Mouse (Mus musculus): ENCODE measurements at regions not wholly inside any gene's neighbourhood (a gene's known extent, or its start where the extent isn't known, plus 50 kb on each side); places are given as distances from the start of the nearest gene placed in this dataset.

- Histone ChIP-seq H3K27me3 (ENCODE audit: control insufficient read depth in 1 of 2, insufficient read depth in 2 of 2, low read length in 2 of 2) (no peaks in the 10 kb centered on the region), H3K4me1 (ENCODE audit: control insufficient read depth in 1 of 2, insufficient read depth in 2 of 2, low read length in 2 of 2) (no peaks in the 10 kb centered on the region), H3K9me3 (replicated peaks; ENCODE audit: insufficient read depth, low read length) (no peaks in the 10 kb centered on the region), H3K4me3 (ENCODE audit: control insufficient read depth in 1 of 2, insufficient read depth in 1 of 2, low read depth in 2 of 2, low read length in 2 of 2) (no peak overlapping the region), H3K9ac (ENCODE audit: control insufficient read depth, low read depth, low read length, poor library complexity, severe bottlenecking) (no peak overlapping the region), H3K36me3 (ENCODE audit: control insufficient read depth in 1 of 2, insufficient read depth in 2 of 2, low read length in 2 of 2) (no peaks in the 10 kb centered on the region), H3K27ac (ENCODE audit: control insufficient read depth, low read depth, low read length) (no peak overlapping the region), H3K79me2 (ENCODE audit: control insufficient read depth, insufficient read depth, low read length, poor library complexity) (no peaks in the 10 kb centered on the region)
- no peak for TF ChIP-seq NRF1 (IDR thresholded peaks at IDR 0.05; ENCODE audit: insufficient read depth, low read depth, low read length, poor library complexity, severe bottlenecking)
- TF ChIP-seq RCOR1 (IDR thresholded peaks at IDR 0.05; ENCODE audit: low read depth, low read length), result no peak
- no peak for TF ChIP-seq JUND (IDR thresholded peaks at IDR 0.05; ENCODE audit: low read depth, low read length)
- TF ChIP-seq SIN3A (IDR thresholded peaks at IDR 0.05; ENCODE audit: low read length), result no peak
- no peak for TF ChIP-seq MXI1 (IDR thresholded peaks at IDR 0.05; ENCODE audit: low read depth, low read length)
- TF ChIP-seq GATA1 (IDR thresholded peaks at IDR 0.05; ENCODE audit: low read depth, low read length), result no peak
- no peak for TF ChIP-seq TBP (IDR thresholded peaks at IDR 0.05; ENCODE audit: low read depth, low read length)
- TF ChIP-seq CHD1 (IDR thresholded peaks at IDR 0.05; ENCODE audit: low read depth, low read length), result no peak
- TF ChIP-seq TCF12 (IDR thresholded peaks at IDR 0.05; ENCODE audit: low read depth, low read length), result no peak
- TF ChIP-seq CTCF (IDR thresholded peaks at IDR 0.05 in 2 of 3, conservative IDR thresholded peaks at IDR 0.05 in 1 of 3; ENCODE audit: control insufficient read depth in 1 of 3, insufficient read depth in 1 of 3, low read depth in 2 of 3, low read length in 3 of 3, poor library complexity in 1 of 3, severe bottlenecking in 1 of 3), result no peak
- TF ChIP-seq UBTF (IDR thresholded peaks at IDR 0.05; ENCODE audit: borderline replicate concordance, insufficient read depth, low read depth, low read length), result no peak
- no peak for TF ChIP-seq MYC (IDR thresholded peaks at IDR 0.05; ENCODE audit: low read depth, low read length)
- no peak for TF ChIP-seq MAFK (IDR thresholded peaks at IDR 0.05; ENCODE audit: borderline replicate concordance, low read depth, low read length)
- no peak for TF ChIP-seq EP300 (IDR thresholded peaks at IDR 0.05; ENCODE audit: low read depth in 1 of 2, low read length in 2 of 2)
- TF ChIP-seq SMC3 (IDR thresholded peaks at IDR 0.05; ENCODE audit: low read depth, low read length), result no peak
- no peak for TF ChIP-seq ZC3H11A (IDR thresholded peaks at IDR 0.05; ENCODE audit: low read depth, low read length)
- DNase-seq (ENCODE audit: low read depth, low spot score), result no peak
Measured at GRCm38 (mm10) chr17:69603596-69603995, 164.5 kb downstream of the Akain1 start.

DNA sequence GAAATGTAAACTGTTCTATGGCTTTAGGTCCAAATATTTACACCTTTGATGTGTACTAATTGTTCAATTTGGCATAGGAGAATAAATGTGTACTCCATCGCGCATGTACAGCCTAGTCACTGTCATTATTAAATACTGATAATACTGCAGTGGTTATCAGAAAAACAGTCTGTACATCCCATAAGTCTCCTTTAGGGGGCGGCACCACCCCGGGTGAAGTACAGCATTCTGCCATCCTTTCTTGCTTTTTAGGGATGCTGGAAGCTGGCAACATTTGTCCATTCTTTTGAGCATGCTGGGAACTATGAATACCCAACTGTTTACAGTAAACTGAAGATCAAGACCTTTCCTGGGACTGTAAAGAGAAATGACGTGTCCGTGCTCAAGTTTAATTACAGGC lies 165.6 kb downstream of the Akain1 start:
- H3K4me3 ChIP-seq (ENCODE audit: control insufficient read depth in 1 of 2, insufficient read depth in 1 of 2, low read depth in 2 of 2, low read length in 2 of 2), result no peak overlapping the region
- no peaks in the 10 kb centered on the region for H3K4me1 ChIP-seq (ENCODE audit: control insufficient read depth in 1 of 2, insufficient read depth in 2 of 2, low read length in 2 of 2)
- DNase-seq (ENCODE audit: low read depth, low spot score), result no peak
- no peaks in the 10 kb centered on the region for H3K9me3 ChIP-seq (replicated peaks; ENCODE audit: insufficient read depth, low read length)
- no peak overlapping the region for H3K27ac ChIP-seq (ENCODE audit: control insufficient read depth, low read depth, low read length)
- H3K27me3 ChIP-seq (ENCODE audit: control insufficient read depth in 1 of 2, insufficient read depth in 2 of 2, low read length in 2 of 2), result no peaks in the 10 kb centered on the region
- H3K79me2 ChIP-seq (ENCODE audit: control insufficient read depth, insufficient read depth, low read length, poor library complexity), result no peaks in the 10 kb centered on the region
- TF ChIP-seq RCOR1 (IDR thresholded peaks at IDR 0.05; ENCODE audit: low read depth, low read length) (no peak), CTCF (IDR thresholded peaks at IDR 0.05 in 2 of 3, conservative IDR thresholded peaks at IDR 0.05 in 1 of 3; ENCODE audit: control insufficient read depth in 1 of 3, insufficient read depth in 1 of 3, low read depth in 2 of 3, low read length in 3 of 3, poor library complexity in 1 of 3, severe bottlenecking in 1 of 3) (peak in 1 of 3 experiments; percentile 10; a peak in 1 of 6 replicates)
- H3K36me3 ChIP-seq (ENCODE audit: control insufficient read depth in 1 of 2, insufficient read depth in 2 of 2, low read length in 2 of 2), result no peaks in the 10 kb centered on the region
- H3K9ac ChIP-seq (ENCODE audit: control insufficient read depth, low read depth, low read length, poor library complexity, severe bottlenecking), result no peak overlapping the region
